Mouse (Mus musculus): Measurements from ENCODE around the gene Agbl1.
A peak's percentile ranks its signal among the peaks of the same experiment; 100 is the strongest.

The Agbl1 gene

DNA sequence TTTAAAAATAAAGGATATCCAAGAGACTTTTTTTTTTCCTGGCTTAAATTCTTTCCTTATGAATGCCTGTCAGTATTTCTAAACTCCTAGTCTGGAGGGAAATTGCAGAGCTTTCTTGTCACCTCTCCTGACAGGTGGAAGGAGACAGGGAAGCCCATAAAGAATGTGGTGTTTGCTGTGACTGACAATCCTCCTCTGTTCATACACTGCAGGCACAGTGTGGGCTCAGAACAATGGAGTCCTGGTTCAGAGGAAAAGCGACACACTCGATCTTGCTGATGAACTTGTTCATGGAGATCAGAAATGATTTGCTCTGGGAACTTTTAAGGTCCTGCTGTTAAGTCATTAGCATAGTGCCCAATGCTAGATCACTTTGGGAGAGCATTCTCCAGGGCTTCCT, 368.1 kb downstream of the Agbl1 start:
- no peak for DNase-seq

DNA sequence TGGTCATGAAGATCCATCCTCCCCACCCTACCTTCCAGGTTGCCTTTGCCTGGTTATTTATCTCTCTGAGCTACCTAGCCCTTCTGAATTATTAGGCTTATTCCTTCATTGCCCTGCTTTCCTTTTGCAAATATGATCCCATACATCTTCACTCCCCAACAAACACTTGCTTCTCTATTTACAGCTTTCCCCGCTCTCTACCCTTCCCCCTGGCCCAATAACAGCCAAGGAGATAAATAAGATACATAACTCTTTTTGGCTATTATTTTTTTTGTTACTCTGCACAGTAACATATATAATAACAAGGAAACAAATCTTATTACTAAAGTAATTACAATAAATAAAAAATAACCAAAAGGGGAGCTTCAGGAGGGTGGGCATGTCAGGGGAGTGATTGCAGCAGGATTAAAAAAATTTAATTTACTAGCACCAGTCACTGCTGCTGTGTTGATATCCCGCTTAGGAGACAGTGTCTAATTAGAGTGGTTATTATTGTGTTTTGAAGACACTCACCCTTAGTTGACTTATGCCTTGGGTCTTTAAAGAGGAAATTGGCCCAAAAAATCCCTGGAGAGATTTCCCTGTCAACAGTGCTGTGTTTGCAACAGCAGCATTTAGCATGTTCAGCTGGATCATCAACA, 370.5 kb downstream of the Agbl1 start:
- DNase-seq, result no peak

- no peak for DNase-seq
Observed at GRCm38 (mm10) chr7:76629528-76629927, 399.8 kb downstream of the Agbl1 start.

DNA sequence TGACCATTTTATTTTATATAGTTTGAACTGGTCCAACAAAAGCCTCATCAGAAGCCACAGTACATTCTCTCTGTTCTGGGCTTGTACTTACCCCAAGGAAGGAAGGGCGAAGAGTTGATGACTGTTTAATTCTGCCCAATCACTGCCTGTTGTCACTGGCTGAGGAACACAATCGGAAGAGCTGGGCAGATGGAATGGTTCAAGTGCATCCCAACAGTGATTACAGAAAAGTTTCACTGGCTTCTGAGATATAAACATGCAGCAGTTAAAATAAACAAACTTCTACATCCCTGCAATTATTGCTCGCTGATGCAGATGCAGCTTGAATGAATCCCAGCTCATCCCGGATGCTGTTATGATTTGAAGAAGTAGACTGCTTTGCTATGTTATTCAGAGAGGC, 421.3 kb downstream of the Agbl1 start:
- no peak for DNase-seq

DNA sequence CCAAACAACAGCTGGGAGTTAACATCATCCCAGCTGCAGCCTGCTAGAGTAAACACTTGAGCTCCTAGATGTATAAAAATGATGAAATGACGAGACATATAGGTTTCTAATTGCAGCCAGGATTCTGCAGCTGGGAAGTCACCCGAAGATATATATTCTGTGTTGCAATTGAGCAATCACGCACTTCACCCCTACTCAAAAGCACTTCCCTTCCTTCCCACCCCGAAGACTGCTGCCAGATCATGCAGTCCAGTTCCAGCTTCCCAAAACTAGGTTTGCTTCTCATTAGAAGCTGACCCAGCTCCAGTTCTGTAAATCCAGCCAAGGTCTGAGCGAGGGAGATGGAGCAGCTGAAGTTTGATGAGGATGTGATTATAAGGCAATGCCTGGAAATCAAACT, 431.4 kb downstream of the Agbl1 start:
- no peak for DNase-seq

DNA sequence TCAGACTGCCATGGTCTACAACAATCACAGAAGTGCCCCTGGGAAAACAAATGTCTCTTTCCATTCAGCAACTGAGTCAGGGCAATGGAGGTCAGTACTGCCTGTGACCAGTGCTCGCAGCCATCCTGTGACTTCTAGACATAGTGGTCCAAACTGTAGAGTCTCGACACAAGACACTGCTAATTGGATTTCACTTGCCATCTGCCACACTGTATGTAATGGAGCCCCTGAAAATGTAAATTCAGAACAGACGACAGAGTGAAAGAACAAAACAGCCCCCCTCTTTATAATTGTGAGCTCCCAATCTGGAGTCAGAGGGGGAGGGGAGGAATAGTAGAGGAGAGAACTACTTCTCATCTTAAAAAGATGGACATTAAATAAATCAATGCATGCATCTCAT, 445.2 kb downstream of the Agbl1 start:
- DNase-seq, result no peak

DNA sequence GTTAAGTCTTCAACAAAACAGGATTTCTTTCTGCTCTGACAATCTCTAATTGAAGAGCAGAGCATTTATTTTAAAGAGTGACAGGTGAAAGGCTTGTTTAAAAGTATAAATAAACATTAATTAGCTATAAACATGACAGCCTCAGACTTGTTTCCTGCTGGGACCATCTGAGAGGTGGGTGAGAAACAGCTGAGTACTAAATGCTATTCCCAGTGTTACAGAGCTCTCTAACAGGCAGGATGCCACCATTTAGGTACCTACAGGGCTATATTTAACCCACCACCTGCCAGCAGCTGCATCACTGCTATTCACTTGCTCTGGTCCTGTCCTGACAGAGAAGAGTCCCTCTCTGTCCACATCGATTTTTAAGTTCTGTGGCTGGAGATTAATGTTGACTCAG, 471.5 kb downstream of the Agbl1 start:
- peak in 1 of 2 experiments; percentile 7 for DNase-seq

DNA sequence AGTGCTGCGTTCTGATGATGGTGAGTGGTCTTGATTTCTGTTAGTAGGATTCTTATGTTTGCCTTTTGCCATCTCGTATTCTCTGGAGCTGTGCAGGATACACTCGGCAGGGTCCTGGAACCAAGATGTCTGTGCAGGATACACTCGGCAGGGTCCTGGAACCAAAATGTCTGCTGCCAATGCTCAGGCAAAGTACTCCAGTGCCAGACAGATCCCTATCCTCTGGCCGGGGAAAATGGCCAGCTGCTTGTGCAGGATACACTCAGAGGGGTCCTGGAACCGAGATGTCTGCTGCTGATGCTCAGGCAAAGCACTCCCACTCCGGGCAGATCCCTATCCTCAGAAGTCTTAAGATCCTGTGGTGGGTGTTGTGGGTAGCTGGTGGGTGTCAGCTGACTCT, 502.5 kb downstream of the Agbl1 start:
- DNase-seq, result peak; percentile 42 to 71

GRCm38 (mm10) chr7:76777237-76777855, 547.7 kb downstream of the Agbl1 start:
- DNase-seq, result no peak

- DNase-seq, result no peak
Observed at GRCm38 (mm10) chr7:76780446-76780845, 550.8 kb downstream of the Agbl1 start.

DNA sequence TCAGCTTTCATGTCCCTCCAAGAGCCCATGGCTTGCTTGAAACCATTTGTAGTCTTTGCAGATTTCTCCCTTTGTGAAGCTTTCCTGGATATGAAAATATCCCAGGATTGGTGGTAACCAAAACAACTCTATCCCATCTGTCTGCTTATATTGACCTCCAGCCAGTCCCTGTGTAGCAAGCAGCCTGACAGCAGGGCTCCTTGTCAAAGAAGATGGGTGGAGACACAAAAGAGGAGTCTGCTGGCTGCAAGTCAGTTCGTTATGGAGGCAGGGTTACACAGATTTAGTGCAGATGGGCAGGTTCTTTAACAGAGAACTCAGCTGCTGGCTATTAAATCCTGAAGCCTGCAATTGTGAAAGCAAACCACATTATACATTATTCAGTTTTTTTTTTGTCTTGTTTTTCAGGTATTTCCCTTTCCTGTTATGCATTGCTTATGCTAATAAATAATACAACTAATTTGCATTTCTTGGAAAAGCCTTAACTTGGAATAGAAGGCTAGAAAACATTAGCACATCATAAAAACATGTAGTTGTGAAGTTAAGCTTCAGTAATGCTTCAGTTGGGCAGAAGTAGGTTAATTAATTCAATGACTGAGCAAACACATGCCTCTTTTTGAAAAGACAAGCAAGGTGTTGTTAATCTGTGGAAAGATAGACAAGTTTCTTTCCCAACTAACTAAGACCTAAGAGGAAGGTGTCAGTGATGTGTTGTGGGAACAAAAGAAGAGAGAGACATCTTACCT, 559.0 kb downstream of the Agbl1 start:
- DNase-seq, result peak; percentile 38 to 61

DNA sequence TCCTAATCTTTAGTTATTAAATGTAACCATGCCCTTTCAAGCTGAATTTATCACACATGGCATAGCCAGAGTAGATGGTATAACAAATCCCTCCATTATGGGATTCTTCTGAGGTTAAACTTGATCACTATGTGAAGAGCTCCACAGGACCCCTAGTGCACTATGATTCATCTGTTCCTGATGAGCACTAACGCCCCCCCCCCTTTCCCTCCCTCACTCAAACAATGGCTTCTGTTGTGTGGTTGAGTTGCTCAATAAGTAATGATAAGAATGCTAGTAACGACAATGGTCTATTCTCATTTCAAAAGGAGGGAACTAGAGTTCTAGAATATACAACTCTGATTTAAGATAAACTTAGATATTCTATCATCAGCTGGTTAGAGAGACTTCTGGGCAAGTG, 560.4 kb downstream of the Agbl1 start:
- no peak for DNase-seq

- peak; percentile 84 to 89 for DNase-seq
Observed at GRCm38 (mm10) chr7:76791247-76791646, 561.6 kb downstream of the Agbl1 start.

DNA sequence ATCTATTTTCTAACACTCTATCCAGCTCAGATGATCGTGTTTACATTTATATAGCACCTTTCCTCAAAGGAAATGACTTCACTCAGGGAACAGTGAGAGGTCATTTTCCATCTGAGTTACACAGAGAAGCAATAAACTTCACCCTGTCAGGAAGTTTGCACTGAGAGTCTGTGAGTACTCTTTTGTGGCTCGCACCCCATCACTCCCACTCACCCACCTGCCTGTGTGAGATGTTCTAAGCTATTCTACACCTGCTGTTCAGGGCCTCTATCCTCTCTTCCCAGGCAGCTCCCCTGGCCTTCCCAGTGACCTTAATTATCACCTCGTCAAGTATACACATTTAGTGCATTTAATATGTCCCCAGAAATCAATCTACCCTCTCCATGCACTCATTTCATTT, 580.3 kb downstream of the Agbl1 start:
- no peak for DNase-seq

DNA sequence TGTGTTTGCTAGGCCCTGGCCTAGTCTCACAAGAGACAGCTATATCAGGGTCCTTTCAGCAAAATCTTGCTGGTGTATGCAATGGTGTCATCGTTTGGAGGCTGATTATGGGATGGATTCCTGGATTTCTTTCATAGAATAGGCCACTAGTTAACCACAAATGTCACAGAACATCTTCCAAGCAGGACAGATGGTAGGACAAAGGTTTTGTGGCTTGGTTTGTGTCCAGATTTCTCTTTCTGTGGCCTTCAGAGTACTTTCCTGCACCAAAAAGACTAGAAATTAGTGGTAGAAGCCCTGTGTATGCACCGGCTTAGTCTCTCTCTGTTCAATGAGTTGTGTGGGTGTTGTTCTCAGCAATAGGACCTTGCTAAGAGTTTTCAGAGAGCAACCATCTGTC, 590.9 kb downstream of the Agbl1 start:
- DNase-seq, result no peak

DNA sequence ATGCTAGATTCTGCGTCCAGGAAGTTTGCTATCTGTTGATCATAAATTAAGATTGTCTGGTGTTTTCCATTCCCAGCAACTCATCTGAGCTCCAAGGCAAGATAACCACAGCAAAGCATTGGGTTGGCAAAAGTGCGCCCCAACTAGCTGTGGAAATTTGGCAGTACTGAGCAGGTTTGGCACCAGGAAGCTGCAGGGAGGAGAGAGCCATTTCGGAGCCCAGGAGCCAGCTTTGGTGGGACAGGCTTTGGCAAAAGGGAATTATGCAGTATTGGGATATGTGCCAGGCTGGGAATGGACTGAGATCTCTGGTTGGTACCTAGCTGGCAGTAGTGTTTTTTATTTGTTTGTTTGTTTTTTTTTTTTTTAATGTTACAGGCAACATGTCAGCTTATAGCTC, 612.5 kb downstream of the Agbl1 start:
- DNase-seq, result peak; percentile 74 to 80

DNA sequence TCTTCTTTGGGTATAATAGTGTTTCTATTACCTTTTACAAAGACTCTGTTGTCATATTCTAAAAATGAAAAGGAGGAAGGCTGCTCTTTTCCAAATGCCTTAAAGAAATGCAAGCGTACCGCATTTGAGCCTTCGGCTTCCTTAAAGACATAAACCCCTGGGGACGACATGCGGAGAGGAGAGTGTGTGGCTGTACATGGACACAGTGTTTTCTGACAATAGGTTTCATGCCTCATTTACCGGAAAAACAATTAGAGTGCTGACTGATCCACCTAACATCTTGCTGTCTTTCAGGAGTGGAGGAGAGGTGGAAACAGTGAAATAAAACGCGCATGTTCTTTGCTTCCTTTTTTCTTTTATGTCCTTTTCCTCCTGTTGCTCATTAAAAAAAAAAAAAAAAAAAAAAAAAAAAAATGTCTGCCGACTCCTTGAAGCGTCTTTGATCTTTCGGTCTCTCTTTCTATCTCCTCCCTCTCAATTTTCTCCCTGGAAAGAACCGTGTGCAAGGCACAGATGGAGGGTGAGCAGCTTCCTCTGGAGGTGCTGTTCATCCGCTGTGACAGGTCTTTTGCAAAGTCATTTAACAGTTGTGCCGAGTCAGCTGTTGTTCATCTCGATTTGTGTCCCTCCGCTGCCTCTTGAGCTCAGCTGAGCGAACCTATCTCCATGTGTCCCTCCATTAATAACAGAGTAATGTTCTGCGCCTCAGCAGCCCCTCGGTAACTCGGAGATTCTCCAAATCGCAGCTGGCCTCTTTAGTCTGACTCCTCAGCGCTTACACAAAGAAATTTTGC, 659.9 kb downstream of the Agbl1 start:
- DNase-seq, result peak; percentile 47 to 57

GRCm38 (mm10) chr7:76904096-76904495, 674.4 kb downstream of the Agbl1 start:
- no peak for DNase-seq

DNA sequence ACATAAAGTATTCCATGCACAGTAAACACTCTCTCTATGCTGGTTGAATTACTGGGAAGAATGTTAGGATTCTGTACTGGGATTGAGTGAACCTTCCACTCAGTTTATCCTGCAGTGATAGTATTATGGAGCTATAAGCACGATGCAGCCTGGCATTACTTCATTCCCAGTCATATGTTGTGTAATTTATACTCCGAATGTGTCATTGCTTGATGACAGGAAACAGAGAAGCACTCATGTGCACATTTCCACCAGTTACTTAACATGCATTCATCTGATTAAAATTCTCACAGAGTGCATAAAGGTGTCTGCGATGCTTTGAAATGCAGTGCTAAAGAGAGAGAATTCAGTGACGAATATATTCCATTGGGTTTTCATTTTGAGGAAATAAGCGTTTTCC, 682.0 kb downstream of the Agbl1 start:
- no peak for DNase-seq

DNA sequence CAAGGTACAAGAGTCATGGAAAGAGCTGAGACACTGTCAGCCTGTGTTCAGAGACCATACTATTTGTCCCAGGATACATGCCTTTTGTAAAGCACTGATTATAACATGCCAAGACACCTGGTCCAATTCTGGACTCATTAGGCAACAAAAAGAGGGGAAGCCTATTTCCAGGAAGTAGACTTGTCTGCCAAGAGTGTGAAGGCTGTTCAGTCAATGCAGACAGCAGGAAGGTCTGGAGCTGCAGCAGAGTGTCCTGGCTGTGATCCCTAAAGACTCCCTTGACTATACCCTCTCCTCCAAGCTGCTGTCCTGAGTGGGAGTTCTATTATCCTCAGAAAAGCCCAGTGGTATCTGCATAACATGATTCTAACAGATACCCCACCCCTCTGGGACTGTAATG, 689.2 kb downstream of the Agbl1 start:
- DNase-seq, result peak; percentile 36 to 43

DNA sequence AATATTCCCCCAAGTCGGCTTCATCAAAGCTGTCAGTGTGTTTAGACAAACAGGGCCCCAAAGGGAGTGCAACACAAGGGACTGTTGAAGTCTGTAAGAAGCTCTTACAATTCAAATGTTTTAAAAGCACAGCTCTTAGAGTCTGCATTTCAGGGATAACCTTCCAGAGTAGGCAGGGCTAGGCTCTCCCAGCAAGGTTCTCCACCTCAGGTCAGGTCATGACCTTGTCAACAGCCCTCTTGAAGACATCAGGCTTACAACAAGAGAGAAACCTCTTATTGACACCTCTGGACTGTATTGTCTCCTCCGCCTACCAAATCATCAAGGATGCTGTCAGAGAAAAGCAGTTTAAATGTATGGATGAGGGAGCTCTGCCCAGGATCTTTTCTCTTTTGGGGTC, 692.0 kb downstream of the Agbl1 start:
- no peak for DNase-seq

- no peak for DNase-seq
Observed at GRCm38 (mm10) chr7:76935219-76935618, 705.5 kb downstream of the Agbl1 start.

GRCm38 (mm10) chr7:76941531-76941930, 711.8 kb downstream of the Agbl1 start:
- peak; percentile 77 to 82 for DNase-seq
